Mouse (Mus musculus): Measurements from ENCODE around the gene Kcnj15.

Gene Kcnj15

GRCm38 (mm10) chr16:95245499-95245898 lies 11.9 kb upstream of the Kcnj15 start:
- no peak for DNase-seq

DNA sequence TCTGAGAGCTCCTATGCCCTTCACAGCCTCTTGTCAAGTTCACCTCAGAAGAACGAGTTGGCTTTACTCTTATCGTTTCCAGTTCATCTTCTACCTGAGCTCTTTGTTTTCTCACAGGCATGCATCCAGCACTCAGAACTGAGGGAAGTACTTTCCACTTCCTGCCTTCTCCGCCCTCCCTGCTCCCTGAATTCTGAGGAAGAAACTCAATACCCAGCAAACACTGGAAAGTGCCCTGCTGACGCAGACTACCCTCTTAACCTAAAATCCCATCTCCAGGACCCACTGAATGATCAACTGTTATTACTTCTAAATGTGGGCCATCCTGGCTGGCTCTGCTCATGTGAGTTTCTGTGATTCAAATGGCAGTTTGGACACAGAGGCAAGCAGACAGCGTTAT lies 8.7 kb upstream of the Kcnj15 start:
- DNase-seq = no peak

GRCm38 (mm10) chr16:95256648-95257047 lies 710 bp upstream of the Kcnj15 start:
- DNase-seq = no peak

- no peak for DNase-seq
Measured at GRCm38 (mm10) chr16:95258100-95258499, 742 bp downstream of the Kcnj15 start.

DNA sequence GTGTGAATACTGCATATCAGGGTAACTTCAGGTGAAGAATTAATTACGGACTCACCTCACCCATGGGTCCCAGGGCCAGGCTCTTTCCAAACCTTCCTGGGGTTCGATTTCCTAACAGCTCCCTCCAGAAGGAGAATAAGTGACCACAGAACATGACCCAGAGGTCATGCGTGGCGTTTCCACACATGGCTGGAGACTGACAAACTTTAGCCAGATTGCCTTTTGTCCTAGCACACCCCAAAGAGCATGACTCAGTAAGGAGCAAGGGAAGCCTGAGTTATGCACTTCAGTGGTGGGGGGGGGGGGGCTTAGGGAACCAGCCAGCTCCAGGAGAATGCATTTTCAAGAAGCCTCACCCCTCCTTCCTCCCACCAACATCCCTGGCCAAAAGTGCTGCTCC lies 2.1 kb downstream of the Kcnj15 start:
- no peak for DNase-seq

DNA sequence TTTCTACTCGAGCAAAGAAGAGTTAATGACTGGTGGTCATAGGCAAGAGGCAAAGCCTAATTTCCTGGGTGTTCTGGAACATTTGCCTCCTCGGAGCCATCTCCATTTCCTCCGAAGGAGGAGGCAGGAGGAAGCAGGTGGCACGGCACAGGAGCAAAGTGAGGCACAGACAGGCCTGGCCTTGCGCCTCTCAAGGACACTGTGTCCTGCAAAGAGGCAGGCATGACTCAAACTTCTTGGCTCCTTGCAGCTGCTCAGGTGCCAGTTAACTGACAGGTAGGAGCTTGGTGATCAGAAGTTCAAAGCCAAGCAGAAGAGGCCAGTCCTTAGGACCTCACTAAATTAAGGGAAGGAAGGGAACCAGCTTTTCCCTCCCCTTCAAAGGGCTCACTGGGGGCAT lies 3.3 kb downstream of the Kcnj15 start:
- DNase-seq = no peak

DNA sequence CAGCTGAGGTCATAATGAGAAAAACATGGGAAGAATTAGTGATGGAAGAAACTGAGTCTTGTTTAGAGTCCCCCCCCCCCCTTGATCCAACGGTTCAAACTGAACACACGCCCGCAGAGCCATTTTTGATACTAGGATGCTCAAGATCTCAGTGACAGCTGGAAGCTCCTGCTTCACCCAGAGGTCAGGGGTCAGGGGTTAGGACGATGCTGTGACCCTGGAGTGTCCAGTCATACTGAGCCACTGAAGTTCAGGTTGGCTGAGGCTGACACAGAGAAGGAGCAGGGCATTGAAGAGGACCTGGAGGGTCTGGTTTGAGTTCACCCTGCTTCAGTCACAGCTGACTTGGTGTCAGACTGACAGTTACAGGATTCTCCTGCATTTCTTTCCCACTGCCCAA lies 4.4 kb downstream of the Kcnj15 start:
- DNase-seq = no peak

DNA sequence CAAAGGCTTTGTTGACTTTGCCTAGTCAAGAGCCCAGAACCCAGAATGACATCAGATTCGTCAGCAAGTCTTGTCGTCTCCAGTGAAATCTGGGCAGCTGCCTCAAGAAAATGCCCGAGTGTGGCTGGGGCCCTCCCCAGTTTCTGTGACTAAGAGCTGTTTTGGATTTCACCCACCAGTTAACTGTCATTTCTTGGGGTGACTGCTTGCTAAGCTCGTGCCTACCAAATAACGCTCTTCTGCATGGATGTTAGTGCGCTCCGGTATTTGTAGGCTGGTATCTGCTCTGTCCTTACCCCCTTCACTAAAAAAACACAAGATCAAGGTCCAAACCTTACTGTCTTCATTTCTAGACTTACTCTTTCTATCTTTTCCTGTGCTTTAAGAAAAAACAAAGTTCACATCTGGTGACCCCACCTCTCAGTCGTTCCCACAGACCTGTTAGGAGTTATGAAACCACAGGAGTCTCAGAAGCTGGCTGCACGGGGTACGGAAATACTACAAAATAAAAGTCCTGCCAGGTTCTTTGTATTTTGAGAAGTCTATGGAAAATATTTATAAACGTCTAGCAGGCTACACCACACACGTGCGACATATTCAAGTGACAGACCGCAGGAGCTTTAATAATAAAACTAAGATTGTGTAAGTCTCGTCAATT lies 5.5 kb downstream of the Kcnj15 start:
- DNase-seq = peak; percentile 35

- no peak for DNase-seq
Measured at GRCm38 (mm10) chr16:95264324-95264723, 7.0 kb downstream of the Kcnj15 start.

DNA sequence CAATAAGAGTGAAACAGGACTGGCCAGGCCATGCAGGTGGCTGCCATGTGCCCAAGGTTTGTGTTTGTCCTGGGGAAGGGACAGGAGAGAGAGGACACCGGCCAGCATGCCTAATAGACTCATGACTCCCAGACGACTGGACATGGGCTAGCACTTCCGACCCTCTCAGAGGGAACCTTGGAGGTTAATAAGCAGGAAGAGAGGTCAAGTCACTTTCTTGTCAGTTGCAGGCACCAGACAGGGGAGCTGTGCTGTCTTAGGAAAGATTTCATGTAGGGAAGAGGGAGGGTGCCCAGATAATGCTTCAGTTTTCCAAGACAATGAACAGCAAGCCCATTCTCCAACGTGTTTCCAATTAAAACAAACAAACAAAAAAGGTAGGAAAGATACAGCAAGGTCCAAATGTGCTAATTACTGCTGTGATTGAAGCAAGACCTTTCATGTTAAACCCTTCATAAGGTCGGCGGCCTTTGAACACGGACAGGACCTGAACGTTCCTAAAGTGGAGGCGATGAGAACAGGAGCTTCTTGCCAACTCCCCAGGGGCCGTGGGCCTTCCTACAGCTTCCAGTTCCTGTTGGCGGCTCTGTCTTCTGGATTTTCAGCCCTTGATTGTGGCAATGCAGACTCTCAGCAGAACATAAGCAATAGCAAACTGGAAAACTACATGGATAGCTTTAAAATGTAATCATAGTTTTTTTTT lies 10.3 kb downstream of the Kcnj15 start:
- peak; percentile 28 for DNase-seq

- no peak for DNase-seq
Measured at GRCm38 (mm10) chr16:95269610-95270009, 12.3 kb downstream of the Kcnj15 start.

DNA sequence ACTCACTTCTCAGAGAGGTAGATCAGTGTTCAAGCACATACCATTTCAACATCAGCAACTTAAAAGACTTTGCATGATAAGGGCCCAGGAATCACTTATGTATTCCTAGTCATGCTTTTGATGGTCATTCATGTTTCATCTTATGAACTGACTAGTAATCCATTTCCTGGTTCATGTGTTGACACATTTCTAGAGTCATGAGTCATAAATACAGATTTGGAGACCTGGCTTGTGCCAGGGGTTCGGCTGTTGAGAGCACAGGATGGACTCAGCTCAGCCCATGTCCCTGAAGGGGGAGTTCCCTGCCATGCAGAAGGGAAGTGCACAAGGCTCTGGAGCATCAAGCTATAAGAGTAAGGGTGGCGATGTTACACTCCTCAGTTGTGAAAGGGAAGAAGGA lies 15.7 kb downstream of the Kcnj15 start:
- DNase-seq = no peak

- no peak for DNase-seq
Measured at GRCm38 (mm10) chr16:95275713-95276502, 18.6 kb downstream of the Kcnj15 start.

DNA sequence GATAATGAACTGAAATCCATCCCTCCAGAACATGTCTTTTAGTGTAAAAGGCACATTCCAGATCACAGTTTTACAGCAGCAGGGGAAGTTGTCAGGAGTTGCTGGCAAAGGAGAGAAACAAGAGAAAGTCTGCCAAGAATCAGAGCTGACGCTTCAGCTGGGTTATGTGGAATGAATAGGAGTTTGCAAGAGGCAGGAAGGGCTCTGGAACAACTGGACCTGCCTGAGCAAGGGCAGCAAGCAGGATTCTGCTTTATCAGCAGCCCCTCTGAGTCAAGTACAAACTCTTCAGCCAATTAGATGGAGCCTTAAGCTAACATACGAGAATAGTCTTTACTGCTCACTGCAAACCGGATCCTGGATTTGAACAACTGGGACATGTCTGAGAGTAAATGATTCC lies 21.7 kb downstream of the Kcnj15 start:
- no peak for DNase-seq

DNA sequence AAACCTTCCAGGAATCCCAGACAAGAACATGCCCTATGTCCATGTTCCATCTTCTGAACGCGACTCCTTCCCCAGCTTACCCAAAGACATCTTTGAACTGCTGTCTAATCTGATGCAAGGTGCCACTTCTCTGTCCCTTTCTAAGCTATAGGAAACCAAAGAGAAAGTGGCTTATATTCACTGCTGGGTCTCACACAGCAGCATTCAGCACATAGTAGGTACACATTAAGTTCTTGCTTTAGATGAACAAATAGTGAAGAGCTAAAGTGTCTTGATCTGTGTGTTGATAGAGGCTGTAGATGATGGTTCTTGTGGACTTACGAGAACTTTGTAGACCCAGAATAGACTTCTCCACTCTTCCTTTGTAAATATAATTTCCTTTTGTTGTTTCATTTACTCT lies 23.0 kb downstream of the Kcnj15 start:
- no peak for DNase-seq

DNA sequence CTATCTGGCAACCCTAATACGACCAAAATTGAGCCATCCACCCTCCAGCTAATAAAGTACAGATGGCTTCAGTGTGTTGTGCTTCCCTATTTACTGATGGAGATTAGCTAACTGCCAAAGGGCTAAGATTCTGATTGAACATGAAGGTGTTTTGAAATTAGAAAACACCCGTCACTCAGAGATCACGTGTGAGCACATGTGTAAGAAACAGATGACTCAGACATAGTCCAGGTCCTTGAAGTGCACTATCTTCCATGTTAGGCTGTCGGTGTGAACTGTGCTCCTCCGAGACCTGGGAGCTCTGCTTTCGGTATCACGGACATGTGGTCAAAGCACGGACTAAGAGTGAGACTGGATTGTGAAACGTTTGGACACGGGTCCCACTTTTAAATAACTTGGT lies 26.0 kb downstream of the Kcnj15 start:
- DNase-seq = no peak

GRCm38 (mm10) chr16:95284085-95284727 lies 26.8 kb downstream of the Kcnj15 start:
- DNase-seq = no peak

GRCm38 (mm10) chr16:95285043-95285442 lies 27.7 kb downstream of the Kcnj15 start:
- DNase-seq = no peak

DNA sequence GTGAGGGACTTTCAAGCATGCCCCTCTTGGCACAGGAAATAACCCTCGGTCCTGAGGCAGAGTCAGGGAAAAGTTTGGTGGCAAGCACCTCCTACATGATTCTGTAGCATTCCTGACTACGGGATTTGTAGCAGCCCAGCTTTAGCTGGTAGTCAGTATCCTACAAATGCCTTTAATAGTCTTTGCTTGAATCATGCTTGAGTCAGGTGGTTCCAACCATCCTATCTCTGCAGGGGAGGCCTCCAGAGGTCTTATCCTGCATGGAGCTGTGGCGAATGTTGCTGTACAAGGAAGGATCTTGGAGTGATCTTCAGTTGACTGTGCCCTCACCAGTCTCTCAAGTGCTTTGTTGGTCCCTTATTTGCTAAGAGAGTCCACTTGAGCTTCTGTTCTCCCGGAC lies 28.4 kb downstream of the Kcnj15 start:
- DNase-seq = no peak

GRCm38 (mm10) chr16:95287656-95288055 lies 30.3 kb downstream of the Kcnj15 start:
- no peak for DNase-seq

- DNase-seq = no peak
Measured at GRCm38 (mm10) chr16:95289375-95289774, 32.0 kb downstream of the Kcnj15 start.

DNA sequence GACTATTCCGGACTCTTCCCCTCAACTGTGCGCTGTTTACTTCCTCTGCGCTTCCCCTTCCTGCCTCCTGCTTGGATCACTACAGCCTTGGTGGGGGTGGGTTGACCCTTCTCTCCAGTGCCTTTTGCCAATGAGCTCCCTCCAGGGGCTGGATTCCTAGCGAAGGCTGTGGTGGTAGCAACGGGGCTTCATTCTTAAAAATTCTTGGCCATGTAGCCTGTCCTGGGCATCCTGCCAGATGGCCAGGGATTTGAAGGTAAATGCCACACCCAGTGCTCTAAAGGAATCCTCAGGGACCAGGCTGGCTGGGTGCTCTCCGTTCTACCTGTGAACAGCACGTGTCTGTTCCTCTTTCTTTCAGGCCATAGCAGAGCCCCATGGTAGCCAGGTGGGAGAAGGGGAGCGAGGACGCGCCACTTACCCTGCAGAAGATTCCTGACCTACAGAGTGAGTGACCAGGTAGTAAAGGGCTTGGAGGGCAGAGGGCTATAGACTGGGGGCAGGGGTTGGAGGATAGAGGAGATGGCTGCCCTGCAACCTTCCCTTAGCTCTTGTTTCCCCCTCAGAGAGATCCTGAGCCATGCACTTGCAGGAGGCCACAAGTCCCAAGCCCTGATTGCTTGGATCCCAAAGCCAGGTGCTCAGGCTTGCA lies 34.2 kb downstream of the Kcnj15 start:
- DNase-seq = no peak
